Mouse (Mus musculus) liver, embryonic 14.5 days (tissue): ENCODE results near the gene Mtus2. TPM values are rescaled to one million over a fixed set of nuclear protein-coding genes. Genes with fewer than 3 reads are reported as not detected.
A peak's percentile ranks its signal among the peaks of the same experiment; 100 is the strongest.

Source experiments
- ATAC-seq: fragments of 200-750 bp; cut with Nextera tagmentation; 2 replicates; pipeline ENCODE4 v1.8.0; 2017; ENCODE audit warnings: moderate number of reproducible peaks, mild to moderate bottlenecking, moderate library complexity; ENCODE audit not compliant: insufficient read depth
- DNase-seq, 3 experiments: peaks; one replicate each; pipeline ENCODE4 v3.0.0-alpha.2; 2012 to 2013; ENCODE audit warnings: low read depth in 3 of 3, low spot score in 3 of 3
- H3K27ac ChIP-seq: fragments of 300-500 bp; sonication (generic); 2 replicates; pipeline ENCODE4 v1.5.1; 2014; ENCODE audit warnings: moderate library complexity, mild to moderate bottlenecking, control low read depth, inconsistent platforms
- H3K27me3 ChIP-seq: fragments of 300-500 bp; sonication (generic); 2 replicates; pipeline ENCODE4 v1.6.1; 2014; ENCODE audit warnings: mild to moderate bottlenecking, low read length, moderate library complexity; ENCODE audit not compliant: control insufficient read depth, insufficient read depth
- H3K36me3 ChIP-seq: fragments of 300-500 bp; sonication (generic); replicated peaks from 2 replicates; pipeline ENCODE4 v1.6.1; 2014; ENCODE audit warnings: low read depth; ENCODE audit not compliant: control insufficient read depth, insufficient read depth
- H3K4me1 ChIP-seq, 2 experiments: fragments of 200-500 bp in 1 of 2; fragments of 300-500 bp in 1 of 2; sonication (generic) in 1 of 2; replicated peaks; 2 replicates each; pipeline ENCODE4 v1.6.1; 2012 to 2014; ENCODE audit warnings: antibody characterized with exemption in 1 of 2, inconsistent platforms in 1 of 2, low read length in 1 of 2; ENCODE audit not compliant: control insufficient read depth in 2 of 2, insufficient read depth in 2 of 2
- H3K4me2 ChIP-seq: fragments of 300-500 bp; sonication (generic); 2 replicates; pipeline ENCODE4 v1.6.1; 2014; ENCODE audit warnings: low read depth, mild to moderate bottlenecking, control low read depth, moderate library complexity
- H3K4me3 ChIP-seq, 2 experiments: fragments of 200-500 bp in 1 of 2; fragments of 300-500 bp in 1 of 2; sonication (generic) in 1 of 2; 2 replicates each; pipeline ENCODE4 v1.5.1; 2012 to 2014; ENCODE audit warnings: low read depth in 2 of 2, low read length in 2 of 2, mild to moderate bottlenecking in 2 of 2, control low read depth in 1 of 2, inconsistent platforms in 1 of 2, moderate library complexity in 1 of 2; ENCODE audit not compliant: insufficient read depth in 1 of 2
- H3K9ac ChIP-seq: fragments of 300-500 bp; sonication (generic); replicated peaks from 2 replicates; pipeline ENCODE4 v1.6.1; 2014; ENCODE audit warnings: mild to moderate bottlenecking, control low read depth, moderate library complexity
- H3K9me3 ChIP-seq: fragments of 300-500 bp; sonication (generic); 2 replicates; pipeline ENCODE4 v1.6.1; 2016; ENCODE audit warnings: low read length, mixed read lengths; ENCODE audit not compliant: control insufficient read depth
- CTCF ChIP-seq: IDR thresholded peaks from 2 replicates; pipeline ENCODE4 v1.5.1; 2016; ENCODE audit warnings: antibody characterized with exemption, low read depth, control low read depth
- EP300 ChIP-seq: IDR thresholded peaks from 2 replicates; pipeline ENCODE4 v1.6.1; 2016; ENCODE audit warnings: antibody characterized with exemption, low read depth
- WGBS: fragments of 180-500 bp; shearing (Covaris S2); extraction: QIAGEN DNeasy Blood & Tissue Kit; methylation state at CpG from one replicate; pipeline ENCODE4 v1.1.7; 2014; ENCODE audit not compliant: insufficient replicate concordance; 5-methylcytosine and 5-hydroxymethylcytosine counted together
- polyA plus RNA-seq, 2 experiments: library from polyadenylated mRNA; depleted of rRNA in 1 of 2; stranded (reverse) in 1 of 2; unstranded in 1 of 2; fragments of >200 nt; fragmentation: Nextera tagmentation in 1 of 2; extraction: Ambion mirVana in 1 of 2; gene quantifications; 2 replicates each; pipeline versions ENCODE4 v1.2.1 to v1.2.3; 2012 to 2014

The Mtus2 gene
- polyA plus RNA-seq, 2 experiments, result 0.48 to 0.80 TPM

DNA sequence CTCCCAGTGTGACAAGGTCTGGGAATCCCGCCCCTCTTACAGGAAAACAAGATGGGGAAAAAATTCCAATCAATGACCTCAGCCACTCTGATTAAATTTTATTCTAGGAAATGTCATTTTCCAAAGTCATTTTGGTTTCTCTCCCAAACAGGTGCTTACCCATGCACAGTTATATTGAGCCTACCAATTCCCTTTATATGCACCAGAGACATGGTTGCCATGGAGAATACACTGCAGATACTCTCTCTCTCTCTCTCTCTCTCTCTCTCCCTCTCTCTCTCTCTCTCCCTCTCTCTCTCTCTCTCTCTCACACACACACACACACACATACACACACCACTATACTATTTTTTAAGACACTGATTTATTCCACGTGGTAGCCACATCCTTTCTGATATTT lies 326.1 kb downstream of the Mtus2 start:
- Histone ChIP-seq H3K27me3 (no peaks in the 10 kb centered on the region), H3K36me3 (no peaks in the 10 kb centered on the region), H3K4me1 (no peaks in the 10 kb centered on the region), H3K27ac (no peak overlapping the region), H3K4me3 (no peak overlapping the region), H3K4me2 (no peak overlapping the region), H3K9ac (no peak overlapping the region), H3K9me3 (no peaks in the 10 kb centered on the region)
- 56% methylated on average over 2 of the region's 2 CpGs for WGBS
- TF ChIP-seq EP300 (no peak), CTCF (no peak)
- ATAC-seq, result no peak
- no peak for DNase-seq

DNA sequence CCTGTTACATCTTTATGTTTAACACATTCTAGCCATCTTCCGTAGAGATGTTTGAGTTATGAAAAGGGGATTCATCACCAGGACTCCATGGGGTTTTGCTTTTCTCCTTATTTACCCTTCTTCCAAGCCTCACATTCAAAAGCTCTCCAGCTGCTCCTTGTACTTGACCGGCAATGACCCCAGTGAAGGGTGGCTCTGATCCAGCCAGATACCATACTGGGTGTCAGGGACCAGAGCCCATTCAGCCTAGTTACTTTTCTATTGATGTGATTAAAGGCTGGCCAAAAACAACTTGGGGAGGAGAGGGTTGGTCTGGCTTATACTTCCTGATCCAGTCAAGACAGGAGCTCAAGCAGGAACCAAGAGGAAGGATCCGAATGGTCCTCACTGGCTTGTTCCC lies 326.5 kb downstream of the Mtus2 start:
- H3K4me1 ChIP-seq, result no peaks in the 10 kb centered on the region
- no peaks in the 10 kb centered on the region for H3K36me3 ChIP-seq
- WGBS, result 65% methylated on average over 3 of the region's 3 CpGs
- H3K27me3 ChIP-seq, result no peaks in the 10 kb centered on the region
- no peaks in the 10 kb centered on the region for H3K9me3 ChIP-seq
- no peak overlapping the region for H3K27ac ChIP-seq
- H3K9ac ChIP-seq, result no peak overlapping the region
- ATAC-seq (no peak), DNase-seq (no peak)
- TF ChIP-seq EP300 (no peak), CTCF (no peak)
- H3K4me3 ChIP-seq, result no peak overlapping the region
- no peak overlapping the region for H3K4me2 ChIP-seq

DNA sequence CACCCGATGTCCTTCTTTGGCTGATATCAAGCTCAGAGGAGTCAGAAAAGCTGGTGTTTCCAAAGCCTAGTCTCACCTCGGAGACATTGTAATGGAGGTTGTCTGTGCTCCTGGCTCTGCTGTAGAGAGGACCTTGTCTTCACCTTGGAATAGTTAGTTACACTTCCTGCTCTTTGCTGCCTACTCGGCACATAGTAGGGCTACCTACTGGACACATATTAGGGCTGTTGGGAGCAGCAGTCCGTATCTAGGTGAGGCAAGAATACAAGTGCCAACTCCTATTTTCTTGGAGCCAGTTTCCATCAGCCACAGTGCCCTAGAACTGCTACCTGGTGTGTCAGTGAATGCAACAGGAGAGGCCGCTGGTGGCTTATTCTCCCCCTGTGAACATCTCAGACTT lies 330.4 kb downstream of the Mtus2 start:
- Histone ChIP-seq H3K9me3 (no peaks in the 10 kb centered on the region), H3K4me3 (no peak overlapping the region), H3K4me1 (no peaks in the 10 kb centered on the region), H3K27me3 (no peaks in the 10 kb centered on the region), H3K36me3 (no peaks in the 10 kb centered on the region), H3K9ac (no peak overlapping the region), H3K27ac (no peak overlapping the region), H3K4me2 (no peak overlapping the region)
- WGBS, result 61% methylated on average over 5 of the region's 5 CpGs
- ATAC-seq (no peak), DNase-seq (no peak)
- no peak for TF ChIP-seq CTCF
- TF ChIP-seq EP300, result no peak

- Histone ChIP-seq H3K27ac (no peak overlapping the region), H3K4me2 (no peak overlapping the region), H3K9ac (no peak overlapping the region), H3K36me3 (no peaks in the 10 kb centered on the region), H3K9me3 (no peaks in the 10 kb centered on the region; the same call in 1 of the 2 replicates), H3K4me3 (no peak overlapping the region), H3K27me3 (no peaks in the 10 kb centered on the region), H3K4me1 (no peaks in the 10 kb centered on the region)
- TF ChIP-seq EP300, result no peak
- no peak for TF ChIP-seq CTCF
- ATAC-seq (no peak), DNase-seq (no peak)
- 61% methylated on average over 18 of the region's 18 CpGs for WGBS
These were observed 331.7 kb downstream of the Mtus2 start for GRCm38 (mm10) chr5:148288804-148289203.

DNA sequence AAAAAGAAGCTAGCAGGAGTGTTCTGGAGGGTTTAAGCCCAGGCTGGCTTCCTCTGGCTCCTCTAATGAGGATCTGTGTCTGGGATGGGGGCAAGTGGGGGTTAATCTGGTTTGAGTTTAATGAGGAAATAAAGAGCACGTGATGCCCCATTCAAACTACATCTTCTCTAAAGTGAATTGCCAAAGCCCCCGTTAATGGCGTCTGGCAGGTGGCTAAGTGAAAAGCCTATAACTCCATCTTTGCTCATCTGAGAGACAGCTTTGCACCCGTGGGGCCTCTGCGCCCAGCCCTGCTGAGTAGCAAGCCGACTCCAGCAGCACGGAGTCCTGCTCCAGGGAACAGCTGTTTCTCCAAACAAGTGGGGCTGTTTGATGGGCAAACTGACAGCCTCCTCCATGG lies 332.8 kb downstream of the Mtus2 start:
- H3K9me3 ChIP-seq, result no peaks in the 10 kb centered on the region; the same call in 1 of the 2 replicates
- H3K27ac ChIP-seq, result no peak overlapping the region
- H3K27me3 ChIP-seq, result no peaks in the 10 kb centered on the region
- 68% methylated on average over 7 of the region's 7 CpGs for WGBS
- no peaks in the 10 kb centered on the region for H3K4me1 ChIP-seq
- H3K36me3 ChIP-seq, result no peaks in the 10 kb centered on the region
- no peak overlapping the region for H3K4me2 ChIP-seq
- H3K9ac ChIP-seq, result no peak overlapping the region
- no peak overlapping the region for H3K4me3 ChIP-seq
- ATAC-seq (no peak), DNase-seq (no peak)
- TF ChIP-seq EP300 (no peak), CTCF (no peak)

DNA sequence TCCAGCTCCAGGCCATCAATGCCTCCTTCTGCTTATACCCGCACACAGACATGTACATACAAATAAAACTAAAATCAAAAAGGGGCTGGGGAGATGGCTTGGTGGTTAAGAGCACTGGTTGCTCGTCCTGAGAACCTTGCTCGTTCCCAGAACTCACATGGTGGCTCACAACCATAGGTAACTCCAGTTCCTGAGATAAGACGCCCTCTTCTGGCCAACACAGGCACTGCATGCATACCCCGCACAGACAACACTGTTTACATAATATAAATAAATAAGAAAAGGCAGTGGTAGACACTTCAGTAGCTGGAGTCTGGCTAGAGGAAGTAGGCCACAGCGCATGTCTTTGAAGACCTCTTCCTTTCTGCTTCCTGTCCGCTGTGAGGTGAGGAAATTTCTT lies 335.7 kb downstream of the Mtus2 start:
- Histone ChIP-seq H3K4me3 (no peak overlapping the region), H3K4me2 (no peak overlapping the region), H3K27me3 (no peaks in the 10 kb centered on the region), H3K4me1 (no peaks in the 10 kb centered on the region), H3K9me3 (no peaks in the 10 kb centered on the region; the same call in 1 of the 2 replicates), H3K36me3 (no peaks in the 10 kb centered on the region), H3K9ac (no peak overlapping the region), H3K27ac (no peak overlapping the region)
- no peak for DNase-seq
- 60% methylated on average over 7 of the region's 7 CpGs for WGBS
- TF ChIP-seq EP300, result no peak
- 0 out of 2 replicates have a peak, but pooled peaks have one; percentile 20 for TF ChIP-seq CTCF
- ATAC-seq, result no peak
